Mouse (Mus musculus) neural tube, embryonic 10.5 days (tissue): ENCODE data around the gene Gm49380.

Experiments used
- DNase-seq: peaks from one replicate; pipeline ENCODE4 v3.0.0-alpha.2; 2017; ENCODE audit warnings: low spot score; ENCODE audit errors: extremely low spot score

The Gm49380 gene

DNA sequence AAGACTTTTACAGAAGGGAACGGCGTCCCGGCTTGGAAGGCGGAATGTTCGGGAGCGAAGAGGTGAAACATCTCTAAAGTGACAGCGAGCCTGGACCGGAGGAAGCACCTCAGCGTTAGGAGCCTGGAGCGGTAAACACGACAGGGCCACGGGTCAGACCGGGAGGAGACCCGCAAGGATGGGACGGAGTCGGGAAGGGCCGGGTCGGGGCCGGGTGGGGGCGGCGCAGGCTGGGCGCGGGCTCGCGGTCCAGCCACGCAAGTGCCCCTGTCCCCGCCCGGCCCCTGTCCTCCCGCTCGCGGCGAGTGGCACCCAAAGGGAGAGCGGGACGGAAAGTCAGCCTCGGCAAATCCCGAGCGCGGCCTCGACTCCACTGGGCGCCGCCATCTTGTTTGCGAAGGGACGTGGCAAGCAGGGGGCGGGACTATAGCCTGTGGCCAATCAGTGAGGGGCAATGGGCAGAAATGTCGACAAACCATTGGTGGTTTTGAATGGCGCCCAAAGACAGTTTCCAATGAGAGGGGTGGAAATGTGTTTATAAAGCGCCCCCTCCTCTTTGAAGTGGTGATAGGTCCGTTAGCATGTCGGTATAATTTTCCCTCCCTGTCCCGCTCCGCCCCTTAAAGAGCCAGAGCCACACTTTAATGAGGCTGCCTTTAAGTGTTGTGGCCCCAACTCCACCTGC, at the start of gene Gm49380, which contains the start of gene Rnf26:
TSS of gene Gm49380 (minus strand) at position 396 of the 685 bp plus-strand sequence.
TSS of gene Rnf26 (minus strand) at position 413 of the 685 bp plus-strand sequence.
- DNase-seq: peak; percentile 93

DNA sequence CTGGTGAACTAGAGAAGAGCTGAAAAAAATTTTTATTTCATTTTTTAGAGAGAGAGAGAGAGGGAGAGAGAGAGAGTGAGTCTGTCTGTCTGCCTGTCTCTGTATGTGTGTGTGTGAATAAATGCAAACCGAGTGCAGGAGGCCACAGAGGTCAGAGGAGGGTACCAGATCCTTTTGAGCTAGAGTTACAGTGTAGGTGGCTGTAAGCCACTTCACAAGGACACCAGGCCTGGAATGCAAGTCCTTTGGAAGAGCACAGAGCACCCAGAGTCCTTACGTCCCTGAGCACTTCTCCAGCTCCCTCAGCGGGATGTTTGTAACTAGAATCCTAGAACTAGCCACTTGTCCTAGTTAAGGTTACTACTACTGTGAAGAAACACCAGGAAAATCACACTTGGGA, 46.6 kb upstream of the Gm49380 start:
- DNase-seq: no peak

DNA sequence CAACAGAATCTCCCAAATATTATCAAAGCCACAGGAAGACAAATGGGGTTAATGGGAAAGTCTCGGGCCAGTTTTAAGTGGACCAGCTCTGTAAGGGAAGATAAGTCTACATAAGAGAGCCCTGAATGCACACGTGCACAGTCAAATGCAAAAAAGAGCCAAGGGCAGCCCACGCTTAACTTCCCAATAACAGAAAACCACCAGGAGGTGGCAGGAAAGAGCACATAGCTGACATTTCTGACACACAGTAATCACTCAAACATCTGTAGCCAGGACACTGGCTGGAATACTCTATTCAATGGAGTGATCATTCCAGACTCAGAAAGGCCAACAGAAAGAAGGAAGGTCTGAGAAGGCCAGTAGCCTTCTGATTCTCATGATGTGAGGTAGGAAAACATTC, 34.0 kb upstream of the Gm49380 start:
- DNase-seq: no peak

GRCm38 (mm10) chr9:44144718-44145060, 31.4 kb upstream of the Gm49380 start:
- no peak for DNase-seq

DNA sequence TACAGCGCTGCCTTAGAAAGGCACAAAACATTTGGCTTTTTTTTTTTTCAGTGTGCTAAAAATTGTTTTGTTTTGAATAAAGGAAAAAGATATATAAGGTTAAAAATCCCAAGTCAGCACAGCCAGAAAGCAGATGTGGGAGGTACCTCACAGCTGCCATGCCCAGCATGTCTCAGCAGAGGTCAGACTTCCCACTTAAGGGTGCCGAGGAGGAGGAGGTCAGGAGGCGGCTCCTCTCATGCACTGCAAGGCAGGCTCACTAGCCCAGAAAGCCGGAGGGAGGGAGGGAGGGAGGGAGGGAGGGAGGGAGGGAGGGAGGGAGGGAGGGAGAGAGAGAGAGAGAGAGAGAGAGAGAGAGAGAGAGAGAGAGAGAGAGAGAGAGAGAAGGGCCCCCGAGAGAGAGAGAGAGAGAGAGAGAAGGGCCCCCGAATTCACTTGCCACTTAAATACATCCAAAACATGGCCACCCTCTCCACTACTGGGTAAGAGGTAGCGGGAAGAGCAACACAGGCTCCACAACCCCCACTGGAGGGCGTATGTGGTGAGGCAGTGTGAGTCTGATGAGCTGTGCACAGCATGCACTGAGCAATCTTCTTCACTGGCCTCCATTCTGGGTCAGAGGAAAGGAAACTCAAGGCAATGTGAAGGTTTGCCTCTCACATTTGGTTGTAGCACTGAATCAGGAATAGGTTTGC, 30.9 kb upstream of the Gm49380 start:
- DNase-seq: no peak

DNA sequence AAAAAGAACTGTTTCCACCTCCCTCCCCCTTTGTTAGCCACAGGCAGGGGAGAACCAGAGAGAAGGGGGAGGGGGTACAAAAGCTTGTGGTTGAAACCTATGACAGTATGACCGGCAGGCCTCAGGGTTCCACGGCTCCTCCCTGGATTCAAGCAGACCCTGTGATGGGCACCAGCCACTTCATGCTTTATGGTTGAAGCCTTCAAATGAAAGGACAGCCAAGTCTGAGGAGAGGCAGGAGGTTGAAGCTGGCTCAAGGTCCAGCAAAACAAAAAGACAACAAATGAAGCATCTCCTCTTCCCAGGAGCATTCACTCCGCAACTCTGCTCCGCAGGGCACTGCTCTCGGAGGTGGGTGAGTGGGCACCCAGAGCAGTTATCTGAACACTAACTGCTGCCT, 30.1 kb upstream of the Gm49380 start:
- DNase-seq: no peak

DNA sequence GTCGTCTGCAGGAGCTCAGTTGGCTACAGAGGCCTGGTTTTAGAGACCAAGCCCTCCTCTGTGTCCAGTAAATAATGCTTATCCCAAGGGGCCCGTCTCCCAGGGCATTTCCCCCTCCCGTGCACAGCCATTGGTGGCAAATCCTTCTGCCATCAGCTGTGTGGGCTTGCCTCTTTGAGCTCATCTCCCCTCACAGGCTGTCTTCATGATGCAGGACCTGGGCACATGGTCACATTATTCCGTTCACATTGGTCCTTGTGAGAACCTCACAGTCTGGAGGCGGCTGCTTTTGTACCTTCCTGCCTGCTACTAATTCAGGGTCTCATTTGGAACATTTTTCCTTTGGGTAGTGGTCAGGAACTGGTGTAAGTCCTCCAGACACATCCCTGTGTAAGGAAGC, 28.7 kb upstream of the Gm49380 start:
- no peak for DNase-seq

GRCm38 (mm10) chr9:44137846-44138245, 24.5 kb upstream of the Gm49380 start:
- DNase-seq: no peak

DNA sequence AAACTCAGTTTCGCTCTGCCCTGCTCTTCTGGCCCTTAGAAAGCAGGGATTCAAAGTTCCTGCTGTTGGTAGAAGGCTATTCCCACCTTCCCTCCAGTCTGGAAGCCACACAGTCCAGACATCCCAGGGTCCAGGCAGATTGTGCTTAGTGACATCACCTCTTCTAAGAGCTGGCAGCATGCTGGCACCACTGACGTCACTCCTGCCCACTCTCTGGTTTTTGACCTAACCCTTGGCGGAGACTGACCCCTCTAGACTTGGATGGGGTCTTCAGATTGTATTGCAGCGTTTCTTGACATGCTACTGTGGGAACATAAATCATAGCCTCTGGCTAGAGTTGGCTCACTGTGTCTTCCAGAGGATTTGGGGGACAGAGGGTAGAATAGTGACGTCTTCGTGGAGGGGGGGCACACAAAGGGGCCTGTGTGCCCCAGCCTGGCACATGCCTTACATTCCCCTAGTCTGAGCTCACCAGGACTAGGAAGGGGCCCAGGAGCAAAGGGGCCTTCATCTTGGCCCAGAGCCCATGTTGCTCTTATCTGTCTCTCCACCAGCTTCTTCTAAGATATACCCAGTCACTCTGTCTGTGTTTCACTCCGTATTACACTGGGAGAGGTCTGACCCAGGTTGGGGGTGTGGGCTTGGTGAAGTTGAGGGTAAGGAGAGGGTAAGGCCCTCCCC, 22.6 kb upstream of the Gm49380 start:
- no peak for DNase-seq

- DNase-seq: peak; percentile 43
Measured at GRCm38 (mm10) chr9:44134851-44135730, 21.8 kb upstream of the Gm49380 start.

DNA sequence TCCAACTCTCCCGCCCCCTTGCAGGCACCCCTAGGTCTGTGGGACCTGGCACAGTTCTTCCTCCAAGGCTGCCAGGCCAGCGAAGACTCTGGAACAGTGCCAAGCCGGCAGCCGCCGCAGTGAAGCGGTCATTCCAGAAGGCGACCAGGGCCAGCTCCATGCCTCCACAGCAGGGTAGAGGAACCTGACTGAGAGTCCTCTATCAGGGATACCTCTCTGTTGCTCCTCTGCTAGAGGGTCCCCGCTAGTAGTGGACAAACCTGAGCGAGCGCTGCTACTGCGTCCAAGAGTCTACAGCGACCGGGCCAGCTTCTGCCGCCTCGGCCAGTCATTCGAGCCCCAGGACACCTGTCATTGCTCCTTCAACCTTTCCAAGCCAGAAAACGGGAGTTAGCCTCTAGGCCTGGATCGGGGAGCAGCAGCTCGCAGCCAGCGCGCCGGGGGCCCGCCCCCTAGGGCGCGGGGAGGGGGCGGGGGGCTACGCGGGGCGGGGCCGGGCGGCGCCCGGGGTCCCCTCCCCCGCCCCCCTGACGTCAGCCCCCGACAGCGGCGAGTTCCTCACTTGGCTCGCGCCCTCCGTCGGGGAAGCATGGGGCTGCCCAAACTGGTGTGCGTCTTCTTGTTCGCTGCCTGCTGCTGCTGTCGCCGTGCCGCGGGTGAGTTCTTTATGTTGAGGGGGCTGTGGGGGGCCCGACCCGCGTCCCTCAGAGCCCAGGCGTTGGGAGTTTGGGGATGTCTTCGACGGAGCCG, 21.0 kb upstream of the Gm49380 start, which contains the start of gene Mcam:
TSS of gene Mcam (plus strand) at position 369 of the 750 bp plus-strand sequence.
- DNase-seq: peak; percentile 72

DNA sequence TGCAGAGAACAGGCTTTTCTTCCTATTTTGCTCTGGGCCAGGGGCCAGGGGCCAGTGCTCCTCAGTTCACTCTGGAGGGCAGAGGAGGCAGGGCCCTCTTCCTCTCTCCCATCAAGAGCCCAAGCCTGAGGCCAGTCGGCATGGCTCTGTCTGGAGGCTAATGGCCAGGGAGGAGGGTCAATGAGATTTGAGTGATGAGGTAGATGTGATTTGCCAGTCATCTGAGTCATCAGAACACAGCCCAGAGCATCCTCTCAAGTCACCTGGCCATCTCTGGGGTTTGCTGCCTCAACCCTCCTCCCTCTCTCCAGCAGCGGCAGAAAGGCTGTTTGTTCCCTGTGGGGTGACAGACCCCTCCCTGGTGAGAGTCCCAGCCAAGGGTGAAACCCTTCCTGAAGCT, 20.0 kb upstream of the Gm49380 start:
- no peak for DNase-seq

DNA sequence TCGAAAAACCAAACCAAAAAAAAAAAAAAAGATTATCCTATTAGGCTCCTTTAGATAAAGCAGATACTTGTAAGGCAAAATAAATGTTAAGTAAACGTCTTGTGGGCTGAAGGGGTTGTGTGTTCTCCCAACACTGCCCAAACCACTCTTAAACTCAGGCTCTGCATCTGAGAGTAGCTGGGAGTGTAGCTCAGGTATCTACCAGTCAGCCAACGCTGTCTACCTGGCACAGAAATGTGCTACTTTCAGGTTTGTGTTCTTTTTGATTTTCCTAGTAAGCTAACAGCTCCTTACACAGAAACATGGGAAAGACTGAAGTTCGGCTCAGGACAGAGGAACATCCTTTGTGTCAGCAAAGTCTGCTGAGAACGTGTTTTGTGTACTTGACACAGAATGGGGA, 18.9 kb upstream of the Gm49380 start:
- no peak for DNase-seq

DNA sequence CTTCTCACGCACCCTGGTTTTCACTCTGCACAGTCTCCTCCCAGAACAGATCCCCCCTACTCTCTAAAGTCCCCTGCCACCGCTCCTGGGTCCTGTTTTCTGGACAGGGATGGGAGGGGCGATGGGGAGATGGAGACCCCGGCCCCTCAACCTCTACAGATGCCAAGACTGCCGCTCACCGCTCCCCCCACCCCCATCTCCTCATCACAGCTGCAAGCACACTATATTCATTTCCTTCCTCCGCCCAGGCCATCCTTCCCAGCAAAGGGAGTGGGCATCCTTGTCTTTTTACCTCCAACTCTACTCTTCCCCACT, 17.9 kb upstream of the Gm49380 start:
- peak; percentile 29 for DNase-seq

- DNase-seq: peak; percentile 61
Measured at GRCm38 (mm10) chr9:44130581-44131275, 17.4 kb upstream of the Gm49380 start.

GRCm38 (mm10) chr9:44130034-44130433, 16.7 kb upstream of the Gm49380 start:
- peak; percentile 74 for DNase-seq

GRCm38 (mm10) chr9:44129633-44130032, 16.3 kb upstream of the Gm49380 start:
- DNase-seq: no peak

DNA sequence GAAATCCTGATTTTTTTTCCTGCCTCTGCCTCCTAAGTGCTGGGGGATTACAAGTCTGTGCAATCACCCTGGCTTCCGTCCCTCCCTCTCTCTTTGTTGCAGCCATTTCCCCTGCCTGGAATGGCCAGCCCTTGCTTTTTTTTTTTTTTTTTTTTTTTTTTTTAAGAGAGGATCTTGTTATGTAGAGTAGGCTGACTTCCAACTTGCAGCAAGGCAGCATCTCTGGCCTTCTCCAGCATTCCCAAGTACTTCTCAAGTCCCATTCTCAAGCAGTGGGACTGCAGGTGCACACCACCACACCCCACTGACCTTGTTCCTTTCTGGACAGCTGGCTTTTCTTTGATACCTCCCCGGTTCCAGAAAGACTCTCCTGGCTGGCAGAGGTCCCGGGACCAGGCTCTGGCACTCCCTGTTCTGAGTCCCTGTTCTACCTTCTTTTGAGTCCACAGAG, 14.1 kb upstream of the Gm49380 start:
- peak; percentile 11 for DNase-seq

GRCm38 (mm10) chr9:44126746-44127145, 13.4 kb upstream of the Gm49380 start:
- peak; percentile 12 for DNase-seq
